Mouse (Mus musculus) frontal cortex, adult (tissue): ENCODE data around the gene Clip2.

Experiments used
- ATAC-seq: cut with Nextera tagmentation; 2 replicates; pipeline ENCODE4 v1.9.2; 2017; ENCODE audit warnings: mild to moderate bottlenecking, moderate library complexity, mixed read lengths; ENCODE audit not compliant: low TSS enrichment

Gene Clip2

DNA sequence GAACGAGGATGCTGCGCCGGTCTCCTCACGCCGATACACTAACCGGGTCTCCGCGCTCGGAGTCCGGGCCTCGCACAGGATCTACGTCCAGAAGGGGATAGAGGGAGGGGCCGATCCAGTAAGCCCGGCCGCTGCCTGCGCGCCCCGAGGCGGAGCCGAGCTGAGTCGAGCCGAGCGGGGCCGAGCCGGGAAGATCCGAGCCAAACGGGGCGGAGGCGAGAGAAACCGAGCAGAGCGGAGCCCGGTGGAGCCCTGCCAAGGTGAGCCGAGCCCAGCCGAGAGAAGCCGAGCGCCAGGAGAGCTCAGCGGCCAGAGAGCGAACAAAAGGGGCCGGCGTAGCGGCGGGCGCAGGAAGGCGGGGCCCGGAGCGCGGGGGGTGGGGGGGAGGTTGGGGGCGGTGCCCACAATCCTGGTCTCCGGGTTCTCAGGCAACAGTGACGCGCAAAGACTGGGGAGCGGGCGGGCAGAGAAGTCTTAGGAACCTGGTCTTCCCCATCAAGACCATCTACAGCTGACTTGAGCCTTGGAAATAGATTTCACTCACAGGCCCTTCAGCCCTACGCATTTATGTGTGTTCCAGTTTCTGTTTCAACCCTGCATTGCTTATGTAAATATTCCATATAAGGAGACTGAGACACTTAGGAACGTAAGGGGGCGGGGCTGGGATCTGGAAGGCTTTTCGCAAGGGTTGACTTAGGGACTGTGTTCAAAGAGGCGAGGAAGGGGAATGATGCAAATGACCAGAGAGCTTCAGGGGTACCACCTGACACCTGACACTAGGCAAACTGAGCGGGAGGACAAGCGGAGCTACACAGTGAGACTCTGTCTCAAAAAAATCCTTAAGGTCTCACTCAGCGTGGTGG, at the start of gene Clip2:
Gene Clip2 (minus strand): TSS at position 325 of the 863 bp plus-strand sequence.
- peak; percentile 76 for ATAC-seq

DNA sequence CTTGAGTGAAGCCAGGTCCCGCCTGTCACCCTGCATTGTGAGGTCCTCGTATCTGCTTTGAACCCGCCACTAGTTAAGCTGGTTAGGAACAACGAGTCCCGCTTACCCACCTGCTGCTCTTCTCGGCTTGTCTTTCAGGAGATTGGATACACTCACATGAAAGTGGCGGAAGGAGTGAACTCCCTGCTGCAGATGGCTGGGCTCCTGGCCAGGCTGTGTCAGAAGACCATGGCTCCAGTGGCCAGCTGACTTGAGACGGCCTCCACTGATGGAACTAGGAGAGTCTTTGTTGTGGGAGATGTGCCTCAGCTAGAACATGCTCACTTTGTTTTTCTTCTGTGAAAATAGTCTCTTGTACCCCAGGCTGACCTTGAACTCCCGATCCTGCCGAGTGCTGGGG, 45.5 kb upstream of the Clip2 start:
- ATAC-seq: no peak

DNA sequence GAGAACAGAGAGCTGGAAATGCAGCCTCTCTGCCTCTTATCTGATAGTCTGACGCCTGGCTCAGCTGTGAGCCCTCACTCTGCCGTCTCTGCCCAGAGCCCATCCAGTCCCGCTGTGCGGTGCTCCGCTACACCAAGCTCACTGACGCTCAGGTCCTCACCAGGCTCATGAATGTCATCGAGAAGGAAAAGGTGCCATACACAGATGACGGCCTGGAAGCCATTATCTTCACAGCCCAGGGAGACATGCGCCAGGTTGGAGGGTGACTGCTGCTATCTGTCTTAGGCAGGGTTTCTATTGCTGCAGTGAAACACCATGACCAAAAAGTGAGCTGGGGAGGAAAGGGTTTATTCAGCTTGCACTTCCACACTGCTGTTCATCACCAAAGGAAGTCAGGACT, 40.9 kb upstream of the Clip2 start:
- no peak for ATAC-seq

DNA sequence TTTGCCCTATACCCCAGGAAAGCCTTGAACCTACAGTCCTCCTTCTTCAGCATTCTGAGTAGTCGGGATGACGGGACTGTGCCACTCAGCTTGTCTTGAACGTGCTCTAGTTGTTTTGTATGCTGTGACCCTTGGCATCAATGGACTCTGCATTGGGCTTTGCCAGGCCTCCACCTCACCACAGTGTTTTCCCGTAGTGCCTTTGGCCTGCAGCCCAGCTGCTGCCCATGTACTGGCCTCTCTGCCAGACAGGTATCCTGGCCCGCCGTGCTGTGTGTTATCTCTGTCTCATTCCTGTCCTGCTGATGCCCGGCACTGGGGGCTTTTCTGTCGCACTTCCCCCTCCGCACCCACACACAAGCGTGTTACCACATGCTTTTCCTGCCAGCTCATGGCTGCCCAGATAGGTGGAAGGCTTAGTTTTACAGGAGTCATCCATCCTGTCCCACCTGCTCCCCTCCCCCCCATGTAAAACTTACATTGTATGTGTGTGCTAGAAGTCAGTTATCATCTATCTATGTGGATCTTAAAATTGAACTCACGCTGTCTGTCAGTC, 39.9 kb upstream of the Clip2 start:
- no peak for ATAC-seq

DNA sequence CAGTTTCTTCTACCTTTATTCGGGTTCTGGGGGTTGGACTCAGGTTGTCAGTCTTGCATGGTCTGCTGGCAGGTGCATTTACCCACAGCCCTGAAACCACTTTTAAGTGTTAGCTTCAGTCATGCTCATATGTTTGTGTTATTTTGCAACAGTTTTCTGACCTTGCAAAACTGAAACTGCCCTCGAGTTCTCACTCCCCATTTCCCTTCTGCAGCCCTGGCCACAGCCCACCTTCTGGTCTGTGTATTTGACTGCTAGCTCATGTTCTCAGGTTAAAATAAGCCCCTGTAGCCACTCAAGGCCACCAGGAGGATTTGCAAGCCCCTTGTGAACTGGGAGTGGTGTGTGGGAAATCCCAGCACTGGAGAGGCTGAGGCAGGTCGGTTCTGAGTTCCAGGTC, 37.7 kb upstream of the Clip2 start:
- no peak for ATAC-seq

DNA sequence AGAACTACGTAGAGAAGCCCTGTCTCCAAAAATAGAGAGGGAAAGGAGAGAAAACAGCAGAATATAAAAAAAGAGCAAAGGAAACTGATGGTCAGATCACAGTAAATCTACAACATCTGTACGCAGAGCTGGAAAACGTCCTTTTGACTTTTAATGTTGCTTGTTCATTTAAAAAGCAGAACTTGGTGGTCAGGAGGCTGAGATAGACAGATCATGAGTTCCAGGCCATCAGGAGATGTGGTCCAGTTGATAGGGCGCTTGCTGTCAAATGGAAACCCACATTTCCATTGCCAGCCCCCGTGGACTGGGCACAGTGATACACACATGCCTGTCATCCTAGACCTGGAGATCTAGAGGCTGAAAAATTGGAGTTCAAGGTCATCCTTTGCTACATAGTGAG, 32.6 kb upstream of the Clip2 start:
- ATAC-seq: no peak

DNA sequence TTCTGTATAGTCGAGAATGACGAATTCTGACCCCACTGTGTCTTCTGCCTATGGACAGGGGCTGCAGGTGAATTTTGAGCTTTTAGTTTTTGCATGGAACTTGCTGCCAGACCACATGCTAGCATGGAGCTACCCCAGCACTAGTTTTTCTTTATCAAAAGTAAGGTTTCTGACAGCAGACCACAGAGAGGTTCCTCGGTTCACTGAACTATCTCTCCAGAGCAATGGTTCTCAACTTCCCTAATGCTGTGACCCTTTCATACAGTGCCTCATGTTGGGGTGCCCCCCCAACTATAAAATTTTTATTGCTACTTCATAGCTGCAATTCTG, 31.6 kb upstream of the Clip2 start:
- ATAC-seq: no peak

DNA sequence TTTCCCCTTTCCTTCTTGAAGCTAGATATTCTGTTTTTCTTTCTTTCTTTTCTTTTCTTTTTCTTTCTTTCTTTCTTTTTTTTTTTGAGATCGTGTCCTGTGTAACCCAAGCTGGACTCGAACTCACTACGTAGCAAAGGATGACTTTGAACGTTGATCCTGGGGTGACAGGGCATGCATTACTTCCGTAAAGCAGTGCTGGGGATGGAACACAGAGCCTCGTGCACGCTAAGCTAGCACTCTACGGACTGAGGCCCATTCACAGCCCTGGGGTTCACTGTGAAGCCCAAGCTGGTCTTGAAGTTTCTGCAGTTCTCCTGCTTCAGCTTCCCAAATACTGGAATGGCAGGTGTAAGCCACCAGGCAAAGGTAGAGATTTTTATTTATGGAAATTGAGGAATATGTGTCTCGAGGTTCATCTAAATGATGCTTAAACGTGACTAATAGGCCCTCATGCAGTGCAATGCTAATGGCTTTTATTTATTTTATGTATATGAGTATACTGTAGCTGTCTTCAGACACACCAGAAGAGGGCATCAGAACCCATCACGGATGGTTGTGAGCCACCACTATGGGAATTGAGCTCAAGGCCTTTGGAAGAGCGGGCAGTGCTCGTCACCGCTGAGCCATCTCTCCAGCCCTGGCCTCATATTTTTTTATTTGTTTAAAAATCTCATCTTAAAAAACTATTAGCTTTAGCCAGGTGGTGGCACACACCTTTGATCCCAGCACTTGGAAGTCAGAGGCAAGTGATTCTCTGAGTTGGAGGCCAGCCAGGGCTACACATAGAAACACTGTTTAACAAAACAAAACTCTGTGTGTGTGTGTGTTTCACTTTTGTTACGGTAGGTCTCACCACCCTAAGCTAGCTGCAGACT, 31.0 kb upstream of the Clip2 start:
- ATAC-seq: no peak

DNA sequence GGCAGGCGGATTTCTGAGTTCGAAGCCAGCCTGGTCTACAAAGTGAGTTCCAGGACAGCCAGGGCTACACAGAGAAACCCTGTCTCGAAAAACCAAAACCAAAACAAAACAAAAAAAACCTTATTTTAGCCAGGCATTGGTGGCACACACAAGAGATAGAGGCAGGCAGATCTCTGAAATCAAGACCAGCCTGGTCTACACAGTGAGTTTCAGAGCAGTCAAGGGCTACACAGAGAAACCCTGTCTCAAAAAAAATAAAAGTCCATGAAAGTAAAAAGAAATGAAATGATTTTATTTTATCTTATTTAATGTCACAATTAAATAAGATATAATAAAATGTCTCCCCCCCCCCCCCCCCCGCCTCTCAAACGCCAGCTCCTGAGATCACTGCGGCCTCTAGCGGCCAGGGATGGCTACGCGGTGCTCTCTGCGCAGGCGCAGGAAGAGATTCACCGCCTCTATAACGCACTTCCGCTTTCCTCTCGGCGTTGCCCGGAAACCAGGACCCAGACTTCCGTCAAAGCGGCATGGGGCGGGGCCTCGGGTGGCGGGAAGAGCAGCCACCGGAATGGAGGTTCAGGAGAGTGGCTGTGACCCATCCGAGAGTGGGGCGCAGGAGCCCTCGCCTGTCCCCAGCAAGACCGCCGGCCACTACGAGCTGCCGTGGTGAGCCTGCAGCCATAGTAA, 30.1 kb upstream of the Clip2 start:
- ATAC-seq: peak; percentile 99

DNA sequence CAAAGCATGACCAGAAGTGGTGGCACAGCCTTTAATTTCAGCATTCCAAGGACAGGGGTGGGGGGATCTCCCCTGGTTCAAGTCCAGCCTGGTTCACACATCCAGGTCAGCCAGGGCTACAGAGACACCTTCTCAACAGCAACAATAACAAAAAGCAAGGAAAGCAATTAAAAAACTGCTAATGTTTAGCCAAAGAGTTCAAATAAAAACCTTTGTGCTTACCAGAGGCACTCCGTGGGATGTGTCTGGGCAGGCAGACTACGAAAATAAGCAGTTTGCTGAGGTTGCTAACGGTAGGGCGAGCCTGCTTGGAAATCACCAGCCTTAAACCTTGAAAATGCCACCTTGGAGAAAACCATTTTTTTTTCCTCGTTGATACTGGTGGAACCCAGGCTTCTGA, 28.9 kb upstream of the Clip2 start, which contains the start of gene Rfc2:
Gene Rfc2 (plus strand): TSS at position 221 of the 400 bp plus-strand sequence.
- ATAC-seq: no peak

DNA sequence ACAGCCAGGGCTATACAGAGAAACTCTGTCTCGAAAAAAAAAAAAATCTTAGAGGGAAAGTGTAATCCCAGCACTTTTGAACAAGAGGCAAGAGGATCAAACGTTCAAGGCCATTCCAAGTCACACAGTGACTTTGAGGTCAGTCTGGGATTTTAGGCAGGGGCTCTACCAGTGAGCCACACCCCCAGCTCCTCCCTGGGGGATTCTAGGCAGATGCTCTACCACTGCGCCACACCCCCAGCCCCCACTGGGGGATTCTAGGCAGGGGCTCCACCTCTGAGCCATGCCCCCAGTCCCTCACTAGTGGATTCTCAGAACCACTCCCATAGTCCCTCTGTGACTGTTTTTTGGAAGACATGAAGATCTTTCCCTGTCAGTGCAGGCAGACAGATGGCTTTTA, 26.9 kb upstream of the Clip2 start:
- no peak for ATAC-seq

DNA sequence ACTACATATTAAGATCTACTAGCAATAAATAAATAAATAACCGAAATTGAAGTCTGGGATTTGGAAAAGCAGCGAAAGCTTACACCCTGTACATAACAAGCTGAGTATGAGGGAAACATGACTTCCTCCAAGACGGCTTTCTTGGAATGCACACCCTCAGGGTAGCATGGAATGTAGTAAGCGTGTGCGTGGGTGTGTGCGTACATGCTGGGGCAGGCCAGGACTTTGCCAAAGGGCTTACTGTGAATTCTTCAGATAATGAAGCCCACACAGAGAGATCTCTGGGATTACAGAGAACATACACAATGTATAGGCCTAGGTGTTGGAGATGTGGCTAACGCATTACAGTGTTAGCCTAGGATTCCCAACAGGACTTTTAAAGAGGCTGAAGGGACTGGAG, 25.3 kb upstream of the Clip2 start:
- ATAC-seq: no peak

DNA sequence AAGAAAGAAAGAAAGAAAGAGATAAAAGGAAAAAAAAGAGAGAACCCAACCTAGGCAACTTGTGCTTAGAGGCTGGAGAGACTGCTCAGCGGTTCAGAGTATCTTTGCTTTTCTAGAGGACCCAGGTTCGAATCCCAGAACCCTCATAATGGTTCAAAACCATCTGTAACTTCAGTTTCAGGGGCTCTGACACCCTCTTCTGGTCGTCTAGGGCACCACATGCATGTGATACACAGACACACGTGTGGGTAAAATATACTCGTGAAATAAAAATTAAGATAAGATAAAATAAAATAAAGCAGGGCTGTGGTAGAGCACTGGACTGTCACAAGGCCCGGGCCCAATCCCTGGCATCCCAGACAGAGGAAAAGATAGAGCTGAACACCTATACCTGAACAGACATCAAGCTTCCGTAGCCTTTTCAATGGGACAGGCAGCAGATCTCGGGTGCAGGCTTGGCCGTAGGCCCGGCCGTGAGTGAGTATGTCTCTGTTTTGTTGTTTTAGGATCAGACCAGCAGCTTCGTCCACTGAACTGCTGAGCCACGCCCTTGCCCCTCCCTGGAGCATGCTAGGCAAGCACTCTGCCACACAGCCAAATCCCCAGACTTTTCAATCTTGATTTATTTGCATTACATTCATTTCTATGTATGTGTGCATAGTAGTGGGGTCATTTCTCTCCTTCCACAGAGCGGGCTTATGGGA, 24.4 kb upstream of the Clip2 start:
- ATAC-seq: no peak

DNA sequence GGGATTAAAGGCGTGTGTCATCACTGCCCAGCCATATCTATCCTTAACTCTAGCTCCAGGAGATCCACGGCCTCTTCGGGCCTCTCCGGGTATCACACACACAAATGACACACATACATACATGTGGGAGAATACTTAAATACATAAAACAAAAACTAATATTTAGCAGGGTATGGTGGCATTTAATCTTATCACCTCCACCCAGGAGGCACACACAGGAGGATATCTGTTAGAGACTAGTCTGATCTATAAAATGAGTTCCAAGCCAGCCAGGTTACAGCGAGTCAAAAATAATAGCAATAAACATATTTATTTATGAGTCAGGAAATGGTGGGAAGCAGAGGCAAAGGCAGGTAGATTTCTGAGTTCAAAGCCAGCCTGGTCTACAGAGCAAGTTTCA, 23.6 kb upstream of the Clip2 start:
- ATAC-seq: no peak

DNA sequence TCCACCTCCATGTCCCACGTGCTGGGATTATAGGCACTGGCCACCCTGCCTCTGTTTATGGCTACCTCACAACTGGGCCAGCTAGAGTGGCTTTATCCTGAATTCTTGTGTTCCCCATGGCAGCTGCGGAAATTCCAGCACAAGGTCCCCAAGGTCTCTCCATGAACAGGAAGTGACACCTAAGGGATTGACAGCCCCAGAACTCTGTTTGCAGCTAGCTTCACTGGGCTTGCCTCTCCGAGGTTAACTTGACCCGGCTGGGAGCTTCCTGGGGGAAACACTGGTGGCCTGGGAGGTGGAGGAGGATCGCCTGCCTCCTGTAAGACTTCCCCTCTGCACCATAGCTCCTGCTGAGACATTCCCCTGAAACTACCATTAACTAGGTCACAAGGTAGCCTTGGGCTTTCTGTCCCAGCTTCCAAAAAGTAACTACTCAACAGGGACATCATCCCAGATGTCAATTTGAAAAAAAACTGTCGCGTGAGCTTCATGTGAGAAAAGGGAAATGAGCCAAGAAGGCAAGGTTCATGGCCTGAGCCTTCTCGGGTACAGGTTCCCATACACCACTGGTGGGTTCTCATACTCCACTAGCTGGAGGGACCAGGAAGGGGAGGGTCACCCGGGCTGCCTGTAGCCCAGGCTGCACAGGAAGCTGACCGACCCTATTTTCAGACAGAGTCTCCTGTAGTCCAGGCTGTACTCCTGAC, 20.4 kb upstream of the Clip2 start:
- no peak for ATAC-seq

DNA sequence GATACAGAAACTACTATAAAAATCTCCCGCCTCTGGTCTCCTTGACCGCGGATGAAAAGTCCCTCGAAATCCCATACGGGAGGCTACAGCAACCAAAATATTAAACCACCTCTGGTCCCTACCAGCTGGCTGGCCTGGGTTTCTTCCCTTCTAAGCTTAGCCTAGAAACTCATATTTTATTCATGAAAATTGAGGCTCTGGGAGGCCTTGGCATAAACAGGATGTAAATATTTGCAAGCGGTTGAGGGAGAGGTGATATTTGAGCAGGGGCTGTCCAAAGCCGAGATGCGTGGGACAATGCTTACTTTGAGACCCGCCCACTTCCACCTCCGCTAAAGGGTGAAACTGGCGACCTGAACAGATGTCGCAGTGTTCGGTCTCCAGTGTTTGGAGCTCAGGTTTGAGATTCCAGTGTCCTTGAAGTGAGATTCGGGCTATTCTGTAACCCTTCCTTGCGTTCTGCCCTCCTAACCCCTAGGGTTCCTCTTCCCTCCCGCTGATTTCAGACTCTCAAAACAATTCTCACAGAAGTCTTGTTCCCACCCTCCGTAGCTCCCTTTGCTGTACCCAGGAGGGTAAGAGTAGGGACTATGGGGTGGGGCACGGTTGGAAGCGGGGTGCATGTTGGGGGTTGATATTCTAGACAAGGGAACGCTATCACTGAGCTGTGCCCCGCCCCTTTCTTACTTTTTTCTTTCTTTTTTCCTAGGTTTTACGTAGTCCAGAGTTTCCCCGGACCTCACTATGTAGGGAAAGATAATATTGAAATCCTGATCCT, 19.7 kb upstream of the Clip2 start:
- peak; percentile 81 for ATAC-seq

DNA sequence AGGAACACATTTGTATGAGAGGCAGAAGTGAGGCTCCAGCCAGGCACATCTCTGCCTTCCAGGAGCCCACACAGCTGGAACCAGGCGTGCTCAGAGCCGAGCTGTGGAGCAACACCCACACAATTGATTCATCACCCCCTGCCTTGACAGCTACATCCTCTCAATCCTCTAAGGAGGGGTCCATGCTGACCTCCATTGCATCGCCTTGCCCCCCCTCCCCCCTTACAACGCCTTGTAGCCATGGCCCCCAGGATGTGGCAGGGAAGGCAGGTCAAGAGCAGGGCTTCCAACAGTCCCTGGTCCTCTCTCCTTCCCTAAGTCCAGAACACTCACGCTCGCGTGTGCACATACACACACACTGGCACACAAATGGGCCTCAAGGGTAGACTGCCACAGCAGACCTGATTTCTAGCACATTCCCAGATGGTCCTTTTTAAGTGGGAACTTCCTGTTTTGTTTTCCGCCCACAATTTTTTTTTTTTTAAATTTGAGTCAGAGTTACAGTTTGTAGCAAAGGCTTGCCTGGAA, 16.8 kb upstream of the Clip2 start:
- peak; percentile 74 for ATAC-seq

DNA sequence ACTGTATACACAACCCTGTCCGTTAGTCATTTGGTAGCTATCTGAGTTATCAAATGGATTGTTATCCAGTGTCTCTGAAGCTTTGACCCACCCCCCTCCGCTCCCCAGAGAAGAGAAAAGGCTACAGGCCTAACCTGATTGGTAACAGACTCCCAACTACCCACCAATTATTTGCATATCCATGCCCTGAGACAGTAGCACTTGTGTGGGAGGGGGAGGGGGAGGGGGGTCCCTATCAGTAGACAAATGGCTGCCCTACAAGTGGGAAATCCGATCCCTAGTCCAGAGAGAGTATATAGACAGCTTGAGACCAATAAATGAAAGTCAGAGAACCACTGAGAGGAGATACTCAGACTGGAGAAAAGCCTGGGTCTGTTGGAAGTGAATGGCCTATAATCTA, 15.8 kb upstream of the Clip2 start:
- ATAC-seq: no peak

DNA sequence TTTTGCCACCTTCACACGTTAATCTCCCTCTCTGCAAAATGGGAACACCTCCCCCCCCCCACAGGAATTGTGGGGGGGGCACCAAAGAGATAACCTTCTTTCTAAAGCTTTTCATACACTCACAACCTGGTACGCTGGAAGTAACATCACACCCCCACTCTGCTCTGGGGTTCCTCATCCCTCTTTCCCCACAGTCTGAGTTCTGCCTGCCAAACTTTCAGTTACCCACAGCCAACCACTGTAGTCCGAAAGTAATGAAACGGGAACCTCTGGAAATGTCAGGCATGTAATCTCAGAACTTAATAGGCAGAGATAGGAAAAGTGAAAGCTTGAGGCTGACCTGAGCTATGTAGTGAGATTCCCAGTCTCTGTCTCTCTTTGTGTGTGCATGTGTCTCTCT, 15.2 kb upstream of the Clip2 start:
- no peak for ATAC-seq

DNA sequence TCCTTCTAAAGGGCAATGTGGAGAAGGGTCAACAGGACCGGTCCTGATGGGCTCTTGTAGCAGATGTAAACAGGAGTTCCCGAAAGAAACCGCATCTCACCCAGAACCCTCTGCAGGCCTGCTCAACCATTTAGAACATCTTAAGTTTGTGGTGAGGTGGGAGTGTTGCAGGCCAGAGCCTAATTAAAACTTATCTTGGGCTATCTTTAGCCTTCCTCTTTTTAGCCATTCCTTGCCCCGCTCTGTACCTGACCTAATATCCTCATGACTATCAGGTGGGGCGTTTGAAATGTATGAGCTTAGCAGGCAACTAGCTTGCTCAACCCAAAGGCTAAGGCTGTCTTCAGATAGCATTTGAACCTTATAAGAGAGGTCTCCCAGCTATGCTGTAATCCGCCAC, 13.5 kb upstream of the Clip2 start:
- ATAC-seq: no peak
